Mouse (Mus musculus) cerebellum, adult 2 months (tissue): ENCODE measurements around the gene Zfyve27.

Experiments
- CTCF ChIP-seq: fragments of 200-500 bp; IDR thresholded peaks from 2 replicates; pipeline ENCODE4 v1.5.1; 2011; ENCODE audit warnings: low read depth, mild to moderate bottlenecking, control low read depth, low read length, moderate library complexity, borderline replicate concordance; ENCODE audit not compliant: insufficient read depth
- POLR2A ChIP-seq: fragments of 200-500 bp; IDR thresholded peaks from 2 replicates; pipeline ENCODE4 v1.6.1; 2011; ENCODE audit warnings: low read length, control low read depth, borderline replicate concordance; ENCODE audit not compliant: insufficient read depth

- TF ChIP-seq CTCF (no peak), POLR2A (peak; percentile 71)
Measured at GRCm38 (mm10) chr19:42128787-42129508, 34.8 kb upstream of the Zfyve27 start, which contains the start of gene Avpi1.
